Mouse (Mus musculus) CH12.LX (cell line): ENCODE results near the gene Nod2. TPM values are rescaled to one million over a fixed set of nuclear protein-coding genes. Genes with fewer than 3 reads are reported as not detected.

Source experiments
- DNase-seq: peaks from one replicate; pipeline ENCODE4 v3.0.0-alpha.2; 2013; ENCODE audit errors: extremely low read depth
- H3K27ac ChIP-seq: 2 replicates; pipeline ENCODE4 v1.5.1; 2012; ENCODE audit warnings: low read depth, mild to moderate bottlenecking, control low read depth, moderate library complexity; ENCODE audit not compliant: insufficient read depth
- H3K27me3 ChIP-seq: replicated peaks from 2 replicates; pipeline ENCODE3; 2012; ENCODE audit warnings: inconsistent platforms
- H3K36me3 ChIP-seq, 2 experiments: replicated peaks in 1 of 2; 2 replicates each; pipeline versions ENCODE3 to v1.6.1; 2012; ENCODE audit warnings: inconsistent platforms in 1 of 2, low read length in 1 of 2, mild to moderate bottlenecking in 1 of 2, mixed read lengths in 1 of 2, moderate library complexity in 1 of 2; ENCODE audit not compliant: control insufficient read depth in 1 of 2, insufficient read depth in 1 of 2
- H3K4me1 ChIP-seq, 2 experiments: 2 replicates each; pipeline ENCODE4 v1.6.1; 2012; ENCODE audit warnings: inconsistent platforms in 1 of 2, moderate library complexity in 1 of 2; ENCODE audit not compliant: insufficient read depth in 2 of 2, control insufficient read depth in 1 of 2
- H3K4me2 ChIP-seq: 2 replicates; pipeline ENCODE4 v1.6.1; 2012; ENCODE audit warnings: low read depth, mild to moderate bottlenecking, control low read depth; ENCODE audit not compliant: poor library complexity, insufficient read depth, severe bottlenecking
- H3K4me3 ChIP-seq, 3 experiments: fragments of 150-350 bp in 1 of 3; sonication (generic) in 1 of 3; replicated peaks in 1 of 3; 2 replicates each; pipeline versions ENCODE3 to v1.5.1; 2011 to 2012; ENCODE audit warnings: low read depth in 2 of 3, low read length in 2 of 3, mild to moderate bottlenecking in 2 of 3, moderate library complexity in 2 of 3, control low read depth in 1 of 3, improper control_type of control experiment in 1 of 3, inconsistent platforms in 1 of 3, mixed read lengths in 1 of 3; ENCODE audit not compliant: poor library complexity in 1 of 3
- H3K79me2 ChIP-seq: replicated peaks from 2 replicates; pipeline ENCODE4 v1.6.1; 2012; ENCODE audit warnings: mild to moderate bottlenecking, moderate library complexity; ENCODE audit not compliant: control insufficient read depth, poor library complexity, insufficient read depth, severe bottlenecking; ENCODE audit errors: extremely low read depth
- H3K9ac ChIP-seq: 2 replicates; pipeline ENCODE4 v1.6.1; 2012; ENCODE audit warnings: low read depth, mild to moderate bottlenecking, control low read depth, moderate library complexity; ENCODE audit not compliant: insufficient read depth
- H3K9me3 ChIP-seq: replicated peaks from 2 replicates; pipeline ENCODE3; 2012; ENCODE audit warnings: low read length, inconsistent platforms, mixed read lengths
- BHLHE40 ChIP-seq: IDR thresholded peaks from 2 replicates; pipeline ENCODE4 v1.6.1; 2011; ENCODE audit warnings: mild to moderate bottlenecking, low read depth, low read length, improper control_type of control experiment
- CHD1 ChIP-seq: IDR thresholded peaks from 2 replicates; pipeline ENCODE4 v1.6.1; 2012; ENCODE audit warnings: low read depth, low read length, improper control_type of control experiment, inconsistent platforms
- CTCF ChIP-seq, 2 experiments: IDR thresholded peaks in 1 of 2; conservative IDR thresholded peaks in 1 of 2; 2 replicates each; pipeline ENCODE4 v1.5.1; 2011 to 2012; ENCODE audit warnings: low read depth in 2 of 2, low read length in 2 of 2, improper control_type of control experiment in 1 of 2, inconsistent platforms in 1 of 2, mild to moderate bottlenecking in 1 of 2, moderate library complexity in 1 of 2
- E2F4 ChIP-seq: IDR thresholded peaks from 2 replicates; pipeline ENCODE4 v1.6.1; 2011; ENCODE audit warnings: low read depth, low read length, improper control_type of control experiment; ENCODE audit not compliant: insufficient replicate concordance
- IRF4 ChIP-seq: IDR thresholded peaks from 2 replicates; pipeline ENCODE4 v1.6.1; 2014; ENCODE audit warnings: low read depth, mild to moderate bottlenecking, inconsistent platforms, low read length, improper control_type of control experiment
- JUN ChIP-seq: IDR thresholded peaks from 2 replicates; pipeline ENCODE4 v1.6.1; 2011; ENCODE audit warnings: low read depth, mild to moderate bottlenecking, low read length, improper control_type of control experiment, moderate library complexity; ENCODE audit not compliant: insufficient read depth
- KAT2A ChIP-seq: IDR thresholded peaks from 2 replicates; pipeline ENCODE4 v1.6.1; 2012; ENCODE audit warnings: low read length, improper control_type of control experiment, inconsistent platforms; ENCODE audit not compliant: insufficient replicate concordance
- MAFK ChIP-seq: IDR thresholded peaks from 2 replicates; pipeline ENCODE4 v1.6.1; 2011; ENCODE audit warnings: low read length, improper control_type of control experiment; ENCODE audit not compliant: insufficient replicate concordance
- MXI1 ChIP-seq: IDR thresholded peaks from 2 replicates; pipeline ENCODE4 v1.6.1; 2011; ENCODE audit warnings: mild to moderate bottlenecking, low read depth, low read length, improper control_type of control experiment
- NRF1 ChIP-seq: IDR thresholded peaks from 2 replicates; pipeline ENCODE4 v1.6.1; 2014; ENCODE audit warnings: low read depth, mild to moderate bottlenecking, inconsistent platforms, low read length, improper control_type of control experiment, moderate library complexity
- PAX5 ChIP-seq: IDR thresholded peaks from 2 replicates; pipeline ENCODE4 v1.6.1; 2012; ENCODE audit warnings: low read length, inconsistent platforms, mixed read lengths
- POLR2A ChIP-seq: IDR thresholded peaks from 2 replicates; pipeline ENCODE4 v1.6.1; 2011; ENCODE audit warnings: low read depth, mild to moderate bottlenecking, improper control_type of control experiment, low read length
- POLR2AphosphoS2 ChIP-seq: IDR thresholded peaks from 2 replicates; pipeline ENCODE4 v1.6.1; 2011; ENCODE audit warnings: low read depth, low read length, improper control_type of control experiment
- RAD21 ChIP-seq: IDR thresholded peaks from 2 replicates; pipeline ENCODE4 v1.6.1; 2011; ENCODE audit warnings: low read depth, mild to moderate bottlenecking, low read length, improper control_type of control experiment, moderate library complexity
- SIN3A ChIP-seq: IDR thresholded peaks from 2 replicates; pipeline ENCODE4 v1.6.1; 2012; ENCODE audit warnings: low read length, improper control_type of control experiment, inconsistent platforms
- SMC3 ChIP-seq: IDR thresholded peaks from 2 replicates; pipeline ENCODE4 v1.6.1; 2011; ENCODE audit warnings: low read depth, low read length, improper control_type of control experiment
- TCF12 ChIP-seq: IDR thresholded peaks from 2 replicates; pipeline ENCODE4 v1.6.1; 2014; ENCODE audit warnings: low read depth, mild to moderate bottlenecking, inconsistent platforms, low read length, improper control_type of control experiment
- UBTF ChIP-seq: IDR thresholded peaks from 2 replicates; pipeline ENCODE4 v1.6.1; 2012; ENCODE audit warnings: low read depth, mild to moderate bottlenecking, inconsistent platforms, low read length, improper control_type of control experiment, moderate library complexity
- USF1 ChIP-seq: IDR thresholded peaks from 2 replicates; pipeline ENCODE4 v1.6.1; 2014; ENCODE audit warnings: low read depth, mild to moderate bottlenecking, inconsistent platforms, low read length, improper control_type of control experiment
- ZC3H11A ChIP-seq: IDR thresholded peaks from 2 replicates; pipeline ENCODE4 v1.6.1; 2012; ENCODE audit warnings: low read depth, mild to moderate bottlenecking, inconsistent platforms, low read length, improper control_type of control experiment
- ZKSCAN1 ChIP-seq: IDR thresholded peaks from 2 replicates; pipeline ENCODE4 v1.6.1; 2012; ENCODE audit warnings: low read depth, inconsistent platforms, low read length, improper control_type of control experiment, borderline replicate concordance
- ZMIZ1 ChIP-seq: IDR thresholded peaks from 2 replicates; pipeline ENCODE4 v1.6.1; 2012; ENCODE audit warnings: low read depth, mild to moderate bottlenecking, inconsistent platforms, low read length, improper control_type of control experiment
- dilution Hi-C: fragments of 300-500 bp; cut with MboI; formaldehyde crosslinking; loops from 2 replicates; pipeline ENCODE4 v1.14.3; 2020; ENCODE audit warnings: low sequenced_read_pairs; ENCODE audit not compliant: extremely low pct_unique_long_range_greater_than_20kb, extremely low pct_ligation_motif_present
- in situ Hi-C: fragments of 300-500 bp; cut with MboI; formaldehyde crosslinking; loops from 3 replicates; pipeline ENCODE4 v1.14.3; 2019; ENCODE audit warnings: low sequenced_read_pairs, low pct_ligation_motif_present, low pct_unique_long_range_greater_than_20kb, mixed read lengths
- polyA plus RNA-seq: library from polyadenylated mRNA; unstranded; fragments of >175 nt; gene quantifications from 2 replicates; pipeline ENCODE4 v1.2.1, GENCODE M21; 2012; ENCODE audit warnings: low read depth; ENCODE audit not compliant: insufficient read length
- total RNA-seq, 2 experiments: library from RNA; depleted of rRNA; stranded (reverse); fragments of 300-350 nt in 1 of 2; fragments of >200 nt in 1 of 2; gene quantifications; 2 replicates each; pipeline ENCODE4 v1.2.3; 2012 to 2014

The Nod2 gene
- total and polyA plus RNA-seq, 3 experiments: 4.3 to 10.9 (median 7.5) TPM

- no peak overlapping the region for H3K4me2 ChIP-seq
- in situ Hi-C loops (loop anchor here (10.0 to 25.0 kb wide), 2 partner anchors 247 to 359 kb away; partner anchors contain the start of gene Adcy7), dilution Hi-C loops (no loop called here)
- H3K4me3 ChIP-seq: no peak overlapping the region
- no peaks in the 10 kb centered on the region for H3K27me3 ChIP-seq
- H3K36me3 ChIP-seq: peaks cover 20 to 41% of the 10 kb centered on the region in 2 experiments
- peak; percentile 70 for DNase-seq
- no peaks in the 10 kb centered on the region for H3K79me2 ChIP-seq
- no peak overlapping the region for H3K9ac ChIP-seq
- H3K9me3 ChIP-seq: no peaks in the 10 kb centered on the region
- TF ChIP-seq ZKSCAN1: no peak
- peak; percentile 95 for TF ChIP-seq SMC3
- TF ChIP-seq RAD21: peak; percentile 96
- TF ChIP-seq ZC3H11A: peak; percentile 84
- no peak for TF ChIP-seq TCF12
- TF ChIP-seq CTCF (conservative IDR thresholded peaks at IDR 0.05 in 1 of 2, IDR thresholded peaks at IDR 0.05 in 1 of 2; ENCODE audit: low read depth in 2 of 2, low read length in 2 of 2): peak; percentile 86 to 95
- H3K4me1 ChIP-seq: peaks cover 11 to 52% of the 10 kb centered on the region in 2 experiments
- no peak overlapping the region for H3K27ac ChIP-seq
Measured at GRCm38 (mm10) chr8:88621408-88621807, 25.7 kb upstream of the Nod2 start.

- no peak for DNase-seq
- Histone ChIP-seq H3K36me3 (peaks cover 39 to 61% of the 10 kb centered on the region in 2 experiments), H3K4me2 (no peak overlapping the region), H3K4me3 (no peak overlapping the region), H3K9ac (no peak overlapping the region), H3K27ac (no peak overlapping the region), H3K4me1 (peaks cover 18 to 59% of the 10 kb centered on the region in 2 experiments), H3K79me2 (no peaks in the 10 kb centered on the region), H3K27me3 (no peaks in the 10 kb centered on the region), H3K9me3 (peaks cover 14% of the 10 kb centered on the region)
- in situ Hi-C loops: loop anchor here (10.0 to 25.0 kb wide), 2 partner anchors 249 to 361 kb away; partner anchors contain the start of gene Adcy7
- dilution Hi-C loops: no loop called here
- TF ChIP-seq USF1 (no peak), UBTF (no peak), PAX5 (no peak), POLR2AphosphoS2 (no peak), MAFK (no peak), IRF4 (no peak), ZMIZ1 (no peak), BHLHE40 (no peak)
Measured at GRCm38 (mm10) chr8:88623351-88623750, 23.8 kb upstream of the Nod2 start.

GRCm38 (mm10) chr8:88624276-88624675 lies 22.8 kb upstream of the Nod2 start:
- Histone ChIP-seq H3K79me2 (0 out of 2 replicates have a peak, but pooled peaks cover 5% of the 10 kb centered on the region), H3K27ac (no peak overlapping the region), H3K9me3 (peaks cover 23% of the 10 kb centered on the region), H3K36me3 (peaks cover 48 to 70% of the 10 kb centered on the region in 2 experiments), H3K9ac (no peak overlapping the region), H3K4me3 (no peak overlapping the region), H3K4me1 (peaks cover 14 to 56% of the 10 kb centered on the region in 2 experiments), H3K27me3 (no peaks in the 10 kb centered on the region), H3K4me2 (no peak overlapping the region)
- in situ Hi-C loops: loop anchor here (10.0 to 25.0 kb wide), 2 partner anchors 249 to 362 kb away; partner anchors contain the start of gene Adcy7
- TF ChIP-seq ZMIZ1 (no peak), RAD21 (no peak), KAT2A (no peak), BHLHE40 (no peak), IRF4 (no peak), MXI1 (no peak), CHD1 (no peak), UBTF (no peak), POLR2AphosphoS2 (no peak), SIN3A (no peak), NRF1 (no peak), E2F4 (no peak), JUN (no peak), PAX5 (no peak), POLR2A (no peak), TCF12 (no peak)
- DNase-seq: no peak
- dilution Hi-C loops: no loop called here
